Mouse (Mus musculus): ENCODE data around the gene Fam19a2.

GRCm38 (mm10) chr10:123570616-123571188 is 306.9 kb downstream of the Fam19a2 start:
- TF ChIP-seq CTCF (IDR thresholded peaks at IDR 0.05; ENCODE audit: control insufficient read depth, insufficient read depth, insufficient read length) (no peak), USF1 (IDR thresholded peaks at IDR 0.05; ENCODE audit: low read depth) (no peak), CEBPB (IDR thresholded peaks at IDR 0.05; ENCODE audit: low read depth) (no peak), MYOD1 (IDR thresholded peaks at IDR 0.05; ENCODE audit: control insufficient read depth, insufficient read length, low read depth) (no peak)
